Mouse (Mus musculus): ENCODE measurements at regions not wholly inside any gene's neighbourhood (a gene's known extent, or its start where the extent isn't known, plus 50 kb on each side); places are given as distances from the start of the nearest gene placed in this dataset.

DNA sequence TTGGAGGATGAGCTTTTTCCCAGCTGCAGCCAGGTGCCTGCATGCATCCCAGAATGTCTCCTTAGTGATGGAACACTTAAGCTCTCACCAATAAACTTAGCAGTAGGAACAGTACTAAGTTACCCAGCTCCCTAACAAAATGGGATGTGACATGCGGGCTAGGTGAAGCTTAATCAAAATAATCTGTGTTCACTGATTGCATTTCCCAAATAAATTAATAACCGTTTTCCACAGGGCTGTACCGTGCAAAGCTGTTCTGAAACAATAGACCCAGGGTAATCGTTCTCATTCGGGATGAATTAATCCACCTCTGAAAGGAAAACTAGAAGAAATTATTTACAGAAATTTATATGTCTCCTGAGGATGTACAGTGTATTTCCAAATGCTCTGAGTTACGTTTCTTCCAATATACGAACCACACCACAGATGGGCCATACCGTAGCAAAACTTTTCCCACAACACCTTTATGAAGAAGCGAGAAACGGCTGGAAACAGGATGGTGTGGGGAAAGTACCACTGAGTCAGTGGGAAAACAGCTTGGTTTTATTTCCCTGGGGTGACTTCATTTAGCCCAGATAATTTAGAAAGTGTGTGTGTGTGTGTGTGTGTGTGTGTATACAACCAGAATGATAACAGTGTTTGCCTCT lies 148.5 kb upstream of the Adamts16 start:
- TF ChIP-seq CTCF (conservative IDR thresholded peaks at IDR 0.05 in 1 of 2, IDR thresholded peaks at IDR 0.05 in 1 of 2; ENCODE audit: low read depth in 2 of 2, low read length in 2 of 2): no peak
- TF ChIP-seq EP300 (IDR thresholded peaks at IDR 0.05; ENCODE audit: low read length): no peak
- no peak for TF ChIP-seq ZC3H11A (IDR thresholded peaks at IDR 0.05; ENCODE audit: low read depth, low read length)
- no peak for TF ChIP-seq POLR2A (IDR thresholded peaks at IDR 0.05; ENCODE audit: low read depth, low read length)
- no peak for TF ChIP-seq SIN3A (IDR thresholded peaks at IDR 0.05; ENCODE audit: low read length)
- TF ChIP-seq MEF2A (IDR thresholded peaks at IDR 0.05; ENCODE audit: borderline replicate concordance, low read depth, low read length): no peak
- no peak for TF ChIP-seq E2F4 (IDR thresholded peaks at IDR 0.05; ENCODE audit: insufficient replicate concordance, low read depth, low read length)
- TF ChIP-seq POLR2AphosphoS2 (IDR thresholded peaks at IDR 0.05; ENCODE audit: low read depth, low read length): no peak
- TF ChIP-seq CHD2 (IDR thresholded peaks at IDR 0.05; ENCODE audit: low read length): no peak
- no peak for TF ChIP-seq ELF1 (IDR thresholded peaks at IDR 0.05; ENCODE audit: low read depth, low read length)
- no peak for TF ChIP-seq NELFE (IDR thresholded peaks at IDR 0.05; ENCODE audit: low read depth, low read length)

Measured in CH12.LX (cell line).